Mouse (Mus musculus) embryo, embryonic 9.5 days (tissue): ENCODE data around the gene Rgs2.

Experiments used
- DNase-seq: peaks from one replicate; pipeline ENCODE4 v3.0.0-alpha.2; 2017; ENCODE audit errors: extremely low spot score

Rgs2 gene

DNA sequence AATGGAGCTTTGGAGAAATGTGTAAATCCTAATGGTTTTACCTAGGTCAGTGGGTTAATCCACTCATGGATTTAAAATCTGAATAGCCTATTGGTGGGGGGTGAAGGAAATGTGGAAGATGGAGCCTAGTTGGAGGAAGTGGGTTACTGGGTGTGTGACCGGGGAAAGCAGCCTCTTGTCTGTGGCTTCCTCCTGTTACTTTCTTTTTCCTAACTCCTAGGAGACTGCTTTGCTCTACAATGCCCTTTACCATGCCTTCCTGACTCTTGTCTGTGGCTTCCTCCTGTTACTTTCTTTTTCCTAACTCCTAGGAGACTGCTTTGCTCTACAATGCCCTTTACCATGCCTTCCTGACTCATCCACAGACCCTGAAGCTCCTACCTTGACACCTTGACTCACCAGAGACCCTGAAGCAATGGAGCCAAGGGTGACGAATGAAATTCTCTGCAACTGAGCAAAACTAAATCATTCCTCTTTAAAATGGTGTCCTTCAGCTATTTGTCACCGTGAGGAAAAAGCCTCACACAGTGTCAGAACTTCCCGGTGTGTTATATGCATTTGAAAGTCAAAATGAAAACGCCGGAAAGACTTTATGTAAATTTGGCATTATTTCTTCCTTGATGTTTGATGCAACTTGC is 18.9 kb downstream of the Rgs2 start:
- no peak for DNase-seq

DNA sequence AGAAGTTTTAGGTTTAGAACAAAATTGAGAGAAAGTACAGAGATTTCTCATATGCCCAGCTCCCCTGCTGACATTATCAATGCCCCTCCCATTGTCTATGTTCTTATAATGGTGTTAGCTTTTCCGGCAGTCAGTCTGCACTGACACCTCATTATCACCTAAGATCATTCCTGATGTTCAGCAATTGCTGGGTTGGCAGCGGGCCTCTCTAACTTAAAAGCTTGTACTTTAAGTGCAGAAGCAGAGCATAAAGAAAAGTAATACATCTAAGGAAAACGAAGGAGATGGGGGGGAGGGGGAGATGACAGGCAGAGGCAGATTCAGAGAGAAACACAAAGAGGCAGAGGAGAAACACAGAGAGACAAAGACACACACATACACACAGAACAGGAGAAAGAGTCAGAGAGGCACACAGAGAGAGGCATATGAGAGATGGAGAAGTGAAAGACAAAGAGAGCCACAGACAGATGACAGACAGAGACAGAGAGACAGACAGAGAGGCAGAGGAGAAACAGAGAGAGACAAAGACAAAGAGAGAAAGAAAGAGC is 21.1 kb downstream of the Rgs2 start:
- no peak for DNase-seq

GRCm38 (mm10) chr1:143982085-143982764 is 21.7 kb downstream of the Rgs2 start:
- no peak for DNase-seq

GRCm38 (mm10) chr1:143980811-143981210 is 23.1 kb downstream of the Rgs2 start:
- DNase-seq, result no peak

DNA sequence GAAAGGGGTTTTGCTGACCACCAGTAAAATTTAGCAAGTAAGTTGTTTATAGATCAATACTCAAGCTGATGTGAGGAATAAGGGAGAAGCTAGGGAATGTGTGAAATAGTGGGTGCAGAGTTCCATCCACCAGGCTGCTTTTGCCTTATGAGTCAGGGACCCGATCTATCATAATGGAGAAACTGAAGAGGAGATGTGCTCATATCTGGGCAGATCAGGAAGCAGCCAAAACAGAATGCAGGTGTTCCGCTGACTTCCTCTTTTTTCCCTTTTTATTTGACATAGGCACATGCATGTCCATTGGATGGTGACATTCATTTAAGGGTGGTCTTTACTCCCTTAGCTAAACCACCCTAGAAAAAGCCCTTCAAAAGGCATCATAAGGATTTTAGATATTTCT is 29.3 kb downstream of the Rgs2 start:
- DNase-seq, result no peak

- DNase-seq, result no peak
These were observed 41.7 kb downstream of the Rgs2 start for GRCm38 (mm10) chr1:143962301-143962700.

- no peak for DNase-seq
These were observed 43.6 kb downstream of the Rgs2 start for GRCm38 (mm10) chr1:143960340-143960739.

DNA sequence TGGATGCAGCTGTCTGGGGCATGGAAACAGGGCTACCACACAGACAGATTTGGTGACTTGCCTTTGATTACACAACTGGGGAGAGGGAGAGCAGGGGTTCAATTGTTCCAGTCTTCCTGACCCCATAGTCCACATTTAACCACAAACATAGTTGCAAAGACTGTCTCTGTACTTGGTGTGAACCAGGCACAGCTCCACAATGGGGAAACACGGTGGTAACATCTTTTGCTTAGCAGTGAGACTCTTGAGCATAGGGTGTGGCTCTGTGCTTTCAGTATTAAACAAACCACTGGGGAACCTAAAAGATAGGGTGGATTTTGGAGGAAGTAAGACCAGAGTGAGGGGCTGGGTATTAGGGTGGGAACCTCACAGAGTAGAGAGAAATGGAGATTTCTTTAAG is 47.9 kb downstream of the Rgs2 start:
- no peak for DNase-seq

DNA sequence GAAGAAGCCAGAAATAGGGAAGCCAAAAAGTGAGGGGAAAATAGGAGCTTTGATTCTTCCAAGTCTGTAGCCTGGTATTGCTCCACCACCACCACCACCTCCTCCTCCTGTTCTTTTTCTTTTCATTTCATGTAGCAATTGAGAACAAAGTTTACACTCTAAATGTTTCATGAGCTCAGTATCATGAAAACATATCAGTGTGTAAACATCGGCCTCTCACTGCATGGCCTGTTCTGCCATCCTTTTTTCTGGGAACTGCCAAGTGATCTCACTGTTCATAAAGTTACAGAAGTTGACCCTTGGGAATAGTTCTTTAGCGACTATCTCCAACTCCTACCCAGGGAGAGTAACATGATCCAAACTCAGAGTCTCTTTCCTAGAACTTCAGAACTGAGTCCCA is 51.1 kb downstream of the Rgs2 start:
- no peak for DNase-seq
